Comparison of ENCODE assay signal across 15 mouse cellular contexts in the genomic region with DNA sequence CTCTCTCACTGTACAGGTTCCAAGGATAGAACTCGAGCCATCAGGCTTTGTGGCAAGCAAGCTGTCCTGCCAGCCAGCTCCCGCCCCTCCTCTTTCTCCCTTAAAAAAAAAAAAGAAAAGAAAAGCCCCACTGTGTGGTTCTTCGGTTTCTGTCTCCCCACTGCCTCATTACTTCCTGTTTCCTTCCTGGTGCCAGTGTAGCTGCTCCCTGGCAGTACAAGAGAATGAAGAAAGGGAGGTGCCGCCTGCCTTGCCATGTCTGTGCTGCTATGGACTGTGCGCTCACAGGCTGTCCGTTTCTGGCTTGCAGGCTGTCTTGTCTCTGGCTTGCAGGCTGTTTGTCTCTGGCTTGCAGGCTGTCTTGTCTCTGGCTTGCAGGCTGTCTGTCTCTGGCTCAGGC. TPM values are rescaled to one million over a fixed set of nuclear protein-coding genes. Genes with fewer than 3 reads are reported as not detected.
DNase-seq lines count a peak whose midpoint lies in the region; ATAC-seq lines count a peak whose summit lies in the region.
"Had no signal": no experiment of that assay in that cellular context is flagged by ENCODE, and none has a peak within 500 bp of the region (broad histone marks: within the 10 kb centered on the region; RNA-seq: fewer than 3 reads in every experiment).

No protein-coding gene starts in this region.

- no peak overlapping the region for H3K4me2 ChIP-seq in intestine, embryonic 16.5 days (ENCODE audit: low read depth, low read length)
- H3K4me2 ChIP-seq in intestine, embryonic 15.5 days (replicated peaks) = no peak overlapping the region
- H3K4me2 ChIP-seq: embryonic facial prominence, embryonic 15.5 days; forebrain, embryonic 15.5 days; heart, embryonic 12.5 days; limb, embryonic 15.5 days; midbrain, embryonic 15.5 days; neural tube, embryonic 12.5 days had no signal

- no peak overlapping the region for H3K9ac ChIP-seq in intestine, embryonic 16.5 days (ENCODE audit: low read depth, low read length)
- no peak overlapping the region for H3K9ac ChIP-seq in intestine, embryonic 15.5 days
- H3K9ac ChIP-seq: embryonic facial prominence, embryonic 15.5 days; forebrain, embryonic 15.5 days; heart, embryonic 12.5 days; limb, embryonic 15.5 days; midbrain, embryonic 15.5 days; neural tube, embryonic 12.5 days had no signal

- no peak overlapping the region for H3K4me3 ChIP-seq in intestine, embryonic 16.5 days (ENCODE audit: low read length)
- no peak overlapping the region for H3K4me3 ChIP-seq in intestine, embryonic 15.5 days (replicated peaks)
- H3K4me3 ChIP-seq: embryonic facial prominence, embryonic 15.5 days; forebrain, embryonic 15.5 days; heart, embryonic 12.5 days; limb, embryonic 15.5 days; midbrain, embryonic 15.5 days; neural tube, embryonic 12.5 days had no signal

- H3K36me3 ChIP-seq in intestine, embryonic 16.5 days (ENCODE audit: control insufficient read depth, insufficient read depth, low read length) = no peaks in the 10 kb centered on the region
- H3K36me3 ChIP-seq in intestine, embryonic 15.5 days = no peaks in the 10 kb centered on the region
- peaks cover 4% of the 10 kb centered on the region for H3K36me3 ChIP-seq in splenic B cell, adult 2 months (ENCODE audit: control insufficient read depth, insufficient read depth, low read length, poor library complexity, severe bottlenecking)

- no peaks in the 10 kb centered on the region for H3K4me1 ChIP-seq in intestine, embryonic 16.5 days (ENCODE audit: control insufficient read depth, insufficient read depth, low read length)
- H3K4me1 ChIP-seq in intestine, embryonic 15.5 days (replicated peaks) = no peaks in the 10 kb centered on the region
- H3K4me1 ChIP-seq: forebrain, embryonic 15.5 days; midbrain, embryonic 15.5 days; neural tube, embryonic 12.5 days had no signal

- no peak overlapping the region for H3K27ac ChIP-seq in intestine, embryonic 16.5 days (ENCODE audit: low read length)
- H3K27ac ChIP-seq in intestine, embryonic 15.5 days = no peak overlapping the region
- H3K27ac ChIP-seq: embryonic facial prominence, embryonic 15.5 days; forebrain, embryonic 15.5 days; limb, embryonic 15.5 days; midbrain, embryonic 15.5 days; neural tube, embryonic 12.5 days had no signal

- 0 out of 2 replicates have a peak, but pooled peaks have one; percentile 5 for ATAC-seq in intestine, embryonic 16.5 days
- no peak for ATAC-seq in intestine, embryonic 15.5 days
- peak; percentile 75 to 80 for ATAC-seq in hematopoietic stem cell, adult 5-6 weeks (replicated peaks in 1 of 2; ENCODE audit: insufficient read depth in 1 of 2, low FRiP score in 2 of 2, low TSS enrichment in 1 of 2, low read depth in 1 of 2, poor library complexity in 2 of 2, severe bottlenecking in 2 of 2)
- ATAC-seq: midbrain, embryonic 15.5 days had no signal

- H3K27me3 ChIP-seq in intestine, embryonic 16.5 days (replicated peaks; ENCODE audit: control insufficient read depth, insufficient read depth, low read length) = no peaks in the 10 kb centered on the region
- H3K27me3 ChIP-seq in intestine, embryonic 15.5 days (replicated peaks) = no peaks in the 10 kb centered on the region
- no peaks in the 10 kb centered on the region for H3K27me3 ChIP-seq in splenic B cell, adult 2 months (ENCODE audit: control insufficient read depth, insufficient read depth, low read length, poor library complexity, severe bottlenecking)
- H3K27me3 ChIP-seq: embryonic facial prominence, embryonic 15.5 days; forebrain, embryonic 15.5 days; limb, embryonic 15.5 days; midbrain, embryonic 15.5 days; neural tube, embryonic 12.5 days had no signal

- H3K9me3 ChIP-seq in intestine, embryonic 16.5 days (ENCODE audit: control insufficient read depth, low read length) = no peaks in the 10 kb centered on the region
- H3K9me3 ChIP-seq in intestine, embryonic 15.5 days = no peaks in the 10 kb centered on the region
- H3K9me3 ChIP-seq: embryonic facial prominence, embryonic 15.5 days; forebrain, embryonic 15.5 days; heart, embryonic 12.5 days; limb, embryonic 15.5 days; midbrain, embryonic 15.5 days; neural tube, embryonic 12.5 days had no signal

- WGBS in intestine, embryonic 16.5 days = 74% methylated on average over 6 of the region's 6 CpGs
- 69% methylated on average over 6 of the region's 6 CpGs for WGBS in intestine, embryonic 15.5 days

- DNase-seq in CD4-positive, CD25-positive, alpha-beta regulatory T cell, adult 2 months (ENCODE audit: low read depth, low spot score) = peak; percentile 26
- peak; percentile 29 for DNase-seq in splenic B cell, adult 2 months (ENCODE audit: low read depth, low spot score)
- no peak for DNase-seq in Muller cell, postnatal 12 days (ENCODE audit: inconsistent ontology term)
- DNase-seq in left cerebral cortex, adult 9 months (ENCODE audit: low spot score in 2 of 2) = no peak
- no peak for DNase-seq in frontal cortex, postnatal 10 days (ENCODE audit: low spot score in 2 of 2)
- DNase-seq: gastrocnemius, postnatal 25 days had no signal

RNA-seq across cellular contexts. Expression of a gene that starts 55.8 kb away (rescaled TPM):
- polyA plus RNA-seq in intestine, embryonic 16.5 days (2015; fragmentation: Nextera tagmentation; extraction: Ambion mirVana) = 14.4 and 16.6 TPM in 2 replicates
- 11.6 and 14.4 TPM in 2 replicates for polyA plus RNA-seq in intestine, embryonic 15.5 days (2015; fragmentation: Nextera tagmentation; extraction: Ambion mirVana)
- 11.2 and 13.4 TPM in 2 replicates for total RNA-seq in hematopoietic stem cell, adult 5-6 weeks (2017)

Comparison
In these comparisons a context has a peak if more than half of its experiments do, and no peak if none do; other contexts are left out.
1. DNase-seq: peak in CD4-positive, CD25-positive, alpha-beta regulatory T cell, adult 2 months (single experiment) and splenic B cell, adult 2 months (single experiment); none in Muller cell, postnatal 12 days (single experiment), left cerebral cortex, adult 9 months (0 of 2) and frontal cortex, postnatal 10 days (0 of 2).